Mouse (Mus musculus): ENCODE results near the gene Haus8. TPM values are rescaled to one million over a fixed set of nuclear protein-coding genes. Genes with fewer than 3 reads are reported as not detected.
"Not testable (repeated sequence)": the region's sequence is repeated elsewhere in the genome, so short reads cannot be mapped to it uniquely, and the experiment has no call there.

The Haus8 gene
- polyA plus RNA-seq, 3 experiments from 2014 or later, result 26.5 to 53.0 (median 32.5) TPM

- no peak for ATAC-seq
Observed at GRCm38 (mm10) chr8:71282621-71283020, 9.9 kb upstream of the Haus8 start.

- ATAC-seq, result not testable (repeated sequence)
Observed at GRCm38 (mm10) chr8:71281731-71282130, 9.0 kb upstream of the Haus8 start.

- ATAC-seq, result not testable (repeated sequence)
Observed at GRCm38 (mm10) chr8:71279409-71279808, 6.7 kb upstream of the Haus8 start.

GRCm38 (mm10) chr8:71276166-71276565 lies 3.4 kb upstream of the Haus8 start:
- ATAC-seq, result no peak

GRCm38 (mm10) chr8:71274478-71274877 lies 1.7 kb upstream of the Haus8 start:
- no peak for ATAC-seq

- peak; percentile 5 for ATAC-seq
Observed at GRCm38 (mm10) chr8:71273151-71273510, 397 bp upstream of the Haus8 start.

- ATAC-seq, result no peak
Observed at GRCm38 (mm10) chr8:71271630-71272029, 1.1 kb downstream of the Haus8 start.

- ATAC-seq, result not testable (repeated sequence)
Observed at GRCm38 (mm10) chr8:71268286-71268685, 4.4 kb downstream of the Haus8 start.

GRCm38 (mm10) chr8:71267690-71268089 lies 5.0 kb downstream of the Haus8 start:
- ATAC-seq, result no peak

GRCm38 (mm10) chr8:71261234-71261633 lies 11.5 kb downstream of the Haus8 start:
- no peak for ATAC-seq

GRCm38 (mm10) chr8:71256545-71257232 lies 16.0 kb downstream of the Haus8 start:
- no peak for ATAC-seq

- ATAC-seq, result no peak
Observed at GRCm38 (mm10) chr8:71248203-71248602, 24.5 kb downstream of the Haus8 start.

- ATAC-seq, result no peak
Observed at GRCm38 (mm10) chr8:71242757-71243156, 30.0 kb downstream of the Haus8 start.

- no peak for ATAC-seq
Observed at GRCm38 (mm10) chr8:71224560-71224959, 48.2 kb downstream of the Haus8 start.

GRCm38 (mm10) chr8:71214266-71214665 lies 58.5 kb downstream of the Haus8 start:
- ATAC-seq, result not testable (repeated sequence)

GRCm38 (mm10) chr8:71205541-71205967 lies 67.2 kb downstream of the Haus8 start:
- peak; percentile 61 for ATAC-seq

Other genes with a start within 250 kb of the Haus8 start
- gene Myo9b, start 220 bp downstream of the Haus8 start, polyA plus RNA-seq (2017; shearing (Covaris generic)), result 10 to 100 TPM; 18.3 to 20.4 (median 19.4) TPM
- gene Use1, start 93.9 kb upstream of the Haus8 start, polyA plus RNA-seq (2017; shearing (Covaris generic)), result 100 to 1,000 TPM; 185 to 341 (median 339) TPM
- gene Ocel1, start 98.4 kb upstream of the Haus8 start, polyA plus RNA-seq (2017; shearing (Covaris generic)), result 1 to 10 TPM; 3.3 to 4.7 (median 4.5) TPM
- 1 to 10 TPM in 2 of 3 experiments, under 1 TPM in 1; 0.93 to 2.4 (median 1.1) TPM for gene Nr2f6, start 109.0 kb upstream of the Haus8 start, polyA plus RNA-seq (2017; shearing (Covaris generic))
- gene Ushbp1, start 122.9 kb upstream of the Haus8 start, polyA plus RNA-seq (2017; shearing (Covaris generic)), result under 1 TPM in 2 of 3 experiments, not detected in 1; 0.13 to 0.21 TPM
- 10 to 100 TPM; 52.0 to 70.5 (median 54.7) TPM for gene Babam1, start 123.9 kb upstream of the Haus8 start, polyA plus RNA-seq (2017; shearing (Covaris generic))
- gene Ankle1, start 133.1 kb upstream of the Haus8 start, polyA plus RNA-seq (2017; shearing (Covaris generic)), result 1 to 10 TPM in 2 of 3 experiments, under 1 TPM in 1; 0.62 to 4.9 (median 1.2) TPM
- gene Abhd8, start 190.7 kb upstream of the Haus8 start, polyA plus RNA-seq (2017; shearing (Covaris generic)), result 10 to 100 TPM; 21.0 to 24.0 (median 23.1) TPM
- gene Mrpl34, start 192.0 kb upstream of the Haus8 start, polyA plus RNA-seq (2017; shearing (Covaris generic)), result 10 to 100 TPM; 68.3 to 83.2 (median 80.6) TPM
- 10 to 100 TPM; 24.3 to 40.4 (median 25.5) TPM for gene Dda1, start 196.3 kb upstream of the Haus8 start, polyA plus RNA-seq (2017; shearing (Covaris generic))
- under 1 TPM in 2 of 3 experiments, not detected in 1; 0.11 to 0.31 TPM for gene Ano8, start 213.0 kb upstream of the Haus8 start, polyA plus RNA-seq (2017; shearing (Covaris generic))
- gene Gtpbp3, start 215.2 kb upstream of the Haus8 start, polyA plus RNA-seq (2017; shearing (Covaris generic)), result 1 to 10 TPM; 2.6 to 6.5 (median 3.4) TPM
- gene Plvap, start 238.8 kb upstream of the Haus8 start, polyA plus RNA-seq (2017; shearing (Covaris generic)), result not detected

All from inflammation-experienced regulatory T-cells, adult 6 months (primary cell).